Mouse (Mus musculus) lung, adult 2 months (tissue): ENCODE results near the gene Hnrnpm.

ENCODE experiments used
- CTCF ChIP-seq: fragments of 200-500 bp; IDR thresholded peaks from 2 replicates; pipeline ENCODE4 v1.5.1; 2011; ENCODE audit warnings: mild to moderate bottlenecking, low read length, control low read depth; ENCODE audit not compliant: insufficient read depth
- POLR2A ChIP-seq: fragments of 200-500 bp; IDR thresholded peaks from 2 replicates; pipeline ENCODE4 v1.6.1; 2011; ENCODE audit warnings: low read depth, mild to moderate bottlenecking, control low read depth, low read length, borderline replicate concordance; ENCODE audit errors: extremely low read depth

GRCm38 (mm10) chr17:33597271-33597670 lies 89.4 kb downstream of the Hnrnpm start:
- TF ChIP-seq POLR2A (no peak), CTCF (no peak)
